Mouse (Mus musculus): ENCODE measurements around the gene Ube2e2. TPM values are rescaled to one million over a fixed set of nuclear protein-coding genes. Genes with fewer than 3 reads are reported as not detected.

Gene Ube2e2
- 56.2 and 65.7 TPM in 2 replicates for polyA plus RNA-seq (2016; fragmentation: Nextera tagmentation; extraction: Ambion mirVana)

DNA sequence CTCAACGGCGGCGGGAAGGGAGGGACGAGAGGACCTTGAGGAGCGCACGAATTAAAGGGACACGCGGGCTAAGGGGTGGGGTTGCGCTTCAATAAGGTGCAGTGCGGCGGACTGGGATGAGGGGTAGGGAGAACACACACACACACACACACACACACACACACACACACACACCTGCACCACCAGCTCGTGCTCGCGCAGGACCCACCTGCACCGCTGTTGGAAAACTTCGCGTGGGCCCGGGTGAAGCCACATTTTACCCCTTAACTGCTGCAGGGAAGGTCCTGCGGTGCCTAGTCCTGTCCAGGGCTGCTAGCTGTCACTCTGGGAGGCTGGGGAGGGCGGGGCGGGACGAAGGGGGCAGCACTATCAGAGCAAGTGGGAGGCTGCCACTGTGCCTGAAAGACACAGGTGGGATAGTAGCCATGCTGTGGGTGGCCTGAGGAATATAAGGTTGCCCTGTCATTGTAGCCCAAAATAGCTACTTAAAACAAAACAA is at the start of gene Ube2e2:
TSS of gene Ube2e2 (minus strand) at position 321 of the 499 bp plus-strand sequence.
- Histone ChIP-seq H3K4me2 (peak within 1 kb of the TSS; percentile 58), H3K4me1 (peaks cover 6% of the 10 kb centered on the region; the same call in 1 of the 2 replicates), H3K36me3 (replicated peaks) (no peaks in the 10 kb centered on the region), H3K9ac (peak within 1 kb of the TSS; percentile 75), H3K9me3 (no peaks in the 10 kb centered on the region), H3K27ac (peak within 1 kb of the TSS; percentile 70), H3K4me3 (replicated peaks) (peak within 1 kb of the TSS; percentile 65), H3K27me3 (no peaks in the 10 kb centered on the region)
- peak; percentile 77 for ATAC-seq (ENCODE audit: low FRiP score)
- WGBS = 4% methylated on average over 17 of the region's 22 CpGs

DNA sequence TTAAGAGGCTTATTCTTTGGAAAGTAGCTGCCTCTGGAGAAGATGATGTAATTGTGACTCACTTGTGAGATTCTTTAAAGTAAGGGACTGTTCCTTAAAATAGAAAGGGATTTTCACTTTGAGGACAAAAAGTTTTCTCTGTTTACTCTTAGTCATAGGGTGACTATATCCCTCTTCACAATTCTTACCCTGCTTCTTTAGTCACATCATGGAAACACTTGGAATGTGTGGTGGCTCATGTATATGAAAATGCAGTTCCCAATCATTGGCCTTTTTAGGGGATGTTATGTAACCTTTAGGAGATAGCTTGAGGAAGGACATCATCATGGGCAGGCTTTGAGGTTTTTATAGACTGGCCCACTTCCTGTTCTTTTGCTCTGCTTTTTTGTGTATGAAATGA is 46.0 kb upstream of the Ube2e2 start:
- Histone ChIP-seq H3K4me1 (no peaks in the 10 kb centered on the region), H3K27me3 (no peaks in the 10 kb centered on the region), H3K27ac (no peak overlapping the region), H3K4me2 (no peak overlapping the region), H3K9me3 (no peaks in the 10 kb centered on the region), H3K9ac (no peak overlapping the region), H3K4me3 (replicated peaks) (no peak overlapping the region), H3K36me3 (replicated peaks) (no peaks in the 10 kb centered on the region)
- ATAC-seq (ENCODE audit: low FRiP score) = no peak

DNA sequence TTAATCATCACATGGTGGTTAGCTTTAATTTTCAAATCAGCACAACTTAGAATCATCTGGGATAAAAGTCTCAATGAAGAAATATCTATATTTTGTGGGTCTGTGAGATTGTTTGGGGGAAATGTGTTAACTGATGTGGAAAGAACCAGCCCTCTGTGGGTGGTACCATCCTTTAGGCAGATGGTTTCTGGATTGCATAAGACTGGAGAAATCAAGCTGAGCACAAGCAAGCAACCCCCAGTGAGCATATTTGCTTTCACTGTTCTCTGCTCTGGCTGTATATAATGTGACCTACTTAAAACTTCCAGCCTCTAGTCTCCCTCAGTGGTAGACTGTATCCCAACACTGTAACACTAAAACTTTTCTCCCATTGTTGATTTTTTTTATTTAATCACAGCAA is 9.5 kb upstream of the Ube2e2 start:
- no peaks in the 10 kb centered on the region for H3K4me1 ChIP-seq
- no peak for ATAC-seq (ENCODE audit: low FRiP score)

DNA sequence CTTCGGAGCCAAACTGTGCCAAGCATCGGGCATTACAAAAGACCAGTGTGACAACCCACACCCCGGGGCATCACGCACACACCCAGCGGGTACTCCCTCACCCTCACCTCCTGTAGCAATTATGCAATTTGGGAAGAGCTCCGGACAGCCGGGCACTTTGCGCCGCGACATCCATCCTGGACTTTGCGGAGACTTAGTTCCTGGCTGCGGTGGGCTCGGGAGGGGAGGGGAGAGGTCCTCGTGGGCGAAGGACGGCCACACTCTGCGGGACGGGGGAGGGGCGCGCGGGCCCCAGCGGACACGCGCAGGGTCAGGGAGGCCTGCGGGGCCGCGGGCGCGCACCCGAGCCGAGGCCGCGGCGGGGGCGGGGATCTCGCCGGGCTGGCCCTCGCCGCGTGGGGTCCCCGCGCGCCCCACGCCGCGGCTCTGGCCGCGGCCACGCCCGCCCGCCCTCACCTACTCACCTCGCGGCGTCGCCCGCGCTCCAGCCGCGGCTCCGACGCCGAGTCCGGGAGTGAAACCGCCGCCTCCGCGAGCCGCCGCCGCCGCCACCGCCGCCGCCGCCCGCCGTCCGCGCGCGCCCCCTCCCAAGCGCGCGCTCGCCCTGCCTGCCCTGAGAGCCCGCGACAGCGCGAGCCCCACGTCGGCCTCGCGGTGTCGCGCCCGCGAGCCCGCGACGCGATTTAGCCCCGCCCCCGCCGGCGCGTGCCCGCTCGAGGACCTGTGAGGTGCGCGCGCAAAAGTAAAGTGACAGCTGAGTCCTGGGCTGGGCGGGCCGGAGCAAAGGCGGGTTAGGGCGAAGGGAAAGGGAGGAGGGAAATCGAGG is 733 bp downstream of the Ube2e2 start:
- H3K4me1 ChIP-seq = peaks cover 6% of the 10 kb centered on the region; the same call in 1 of the 2 replicates
- peak overlapping the region; percentile 70 for H3K27ac ChIP-seq
- H3K27me3 ChIP-seq = no peaks in the 10 kb centered on the region
- WGBS = under 1% methylated on average over 98 of the region's 116 CpGs
- H3K36me3 ChIP-seq (replicated peaks) = no peaks in the 10 kb centered on the region
- H3K4me3 ChIP-seq (replicated peaks) = peak overlapping the region; percentile 65
- no peaks in the 10 kb centered on the region for H3K9me3 ChIP-seq
- peak; percentile 93 for ATAC-seq (ENCODE audit: low FRiP score)
- H3K9ac ChIP-seq = peak overlapping the region; percentile 75
- peak overlapping the region; percentile 58 for H3K4me2 ChIP-seq

More for the DNA sequence above, 9.5 kb upstream of the Ube2e2 start:
- Histone ChIP-seq H3K27me3 (no peaks in the 10 kb centered on the region), H3K9ac (no peak overlapping the region), H3K4me2 (no peak overlapping the region), H3K4me3 (replicated peaks) (no peak overlapping the region), H3K27ac (no peak overlapping the region), H3K9me3 (no peaks in the 10 kb centered on the region), H3K36me3 (replicated peaks) (no peaks in the 10 kb centered on the region)

DNA sequence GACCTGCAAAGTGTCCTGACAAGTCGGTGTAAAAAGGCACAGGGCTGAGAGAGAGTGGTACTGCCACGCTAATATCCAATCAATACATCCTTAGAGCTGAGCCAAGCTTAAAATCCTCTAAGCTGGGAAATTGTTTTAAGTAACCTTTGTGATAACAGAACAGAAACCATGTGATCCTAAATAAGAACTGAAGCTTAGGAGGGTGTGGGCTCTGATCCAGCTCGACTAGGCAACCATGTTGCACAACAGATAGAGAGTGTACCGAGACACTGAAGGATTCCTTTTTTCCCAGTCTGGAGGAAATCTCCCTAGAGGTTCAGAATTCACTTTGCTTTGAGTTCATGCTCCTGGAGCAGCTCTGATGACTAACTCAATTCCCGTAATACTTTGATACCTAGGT is 4.5 kb downstream of the Ube2e2 start:
- no peaks in the 10 kb centered on the region for H3K9me3 ChIP-seq
- no peak overlapping the region for H3K4me2 ChIP-seq
- no peaks in the 10 kb centered on the region for H3K27me3 ChIP-seq
- H3K27ac ChIP-seq = no peak overlapping the region
- 86% methylated on average over 5 of the region's 5 CpGs for WGBS
- ATAC-seq (ENCODE audit: low FRiP score) = no peak
- H3K4me1 ChIP-seq = peaks cover 6% of the 10 kb centered on the region; the same call in 1 of the 2 replicates
- no peaks in the 10 kb centered on the region for H3K36me3 ChIP-seq (replicated peaks)
- H3K4me3 ChIP-seq (replicated peaks) = no peak overlapping the region
- no peak overlapping the region for H3K9ac ChIP-seq

DNA sequence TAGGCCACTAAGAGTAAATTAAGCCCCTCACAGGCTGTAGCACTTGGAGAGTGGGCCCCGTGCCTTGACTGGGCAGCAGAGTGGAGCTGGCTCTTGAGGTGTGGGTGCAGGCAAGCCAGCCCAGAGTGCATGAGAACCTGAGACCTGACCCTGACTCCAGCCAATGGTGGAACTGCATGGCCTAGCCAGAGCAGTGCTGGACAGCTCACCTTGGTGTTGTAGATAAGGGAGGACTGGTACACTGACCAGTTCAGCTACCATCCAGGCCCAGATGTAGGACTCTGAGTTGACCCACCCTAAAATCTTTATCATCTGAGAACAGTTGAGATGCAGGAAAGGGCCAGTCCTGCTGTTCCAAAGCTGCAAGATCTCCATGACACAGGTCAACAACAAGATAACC is 11.6 kb downstream of the Ube2e2 start:
- ATAC-seq (ENCODE audit: low FRiP score) = no peak
- Histone ChIP-seq H3K4me3 (replicated peaks) (no peak overlapping the region), H3K9me3 (no peaks in the 10 kb centered on the region), H3K4me1 (no peaks in the 10 kb centered on the region), H3K36me3 (replicated peaks) (no peaks in the 10 kb centered on the region), H3K27me3 (no peaks in the 10 kb centered on the region), H3K9ac (no peak overlapping the region), H3K4me2 (no peak overlapping the region), H3K27ac (no peak overlapping the region)
- 88% methylated on average over 1 of the region's 1 CpGs for WGBS

DNA sequence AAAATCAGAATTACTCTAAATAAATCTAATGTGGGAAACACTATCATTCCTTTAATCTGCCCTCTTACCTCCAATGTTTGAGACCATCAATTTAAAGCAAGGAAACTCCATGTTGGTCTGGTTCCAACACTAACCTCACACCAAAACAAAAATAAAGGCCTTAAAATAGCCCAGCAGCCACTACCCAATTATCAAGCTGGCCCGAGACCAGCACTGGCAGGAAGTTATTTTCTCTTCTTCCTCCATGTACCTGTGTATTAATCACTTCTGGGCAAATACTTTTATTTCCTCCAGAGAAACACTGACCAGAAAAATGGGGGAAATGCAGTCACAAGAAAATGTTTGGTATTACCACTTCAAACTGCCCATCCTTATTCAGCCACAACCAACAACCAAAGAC is 23.4 kb downstream of the Ube2e2 start:
- no peak overlapping the region for H3K9ac ChIP-seq
- no peaks in the 10 kb centered on the region for H3K27me3 ChIP-seq
- no peaks in the 10 kb centered on the region for H3K9me3 ChIP-seq
- 94% methylated on average over 1 of the region's 1 CpGs for WGBS
- H3K27ac ChIP-seq = no peak overlapping the region
- ATAC-seq (ENCODE audit: low FRiP score) = no peak
- H3K36me3 ChIP-seq (replicated peaks) = no peaks in the 10 kb centered on the region
- no peak overlapping the region for H3K4me2 ChIP-seq
- no peak overlapping the region for H3K4me3 ChIP-seq (replicated peaks)
- H3K4me1 ChIP-seq = no peaks in the 10 kb centered on the region

DNA sequence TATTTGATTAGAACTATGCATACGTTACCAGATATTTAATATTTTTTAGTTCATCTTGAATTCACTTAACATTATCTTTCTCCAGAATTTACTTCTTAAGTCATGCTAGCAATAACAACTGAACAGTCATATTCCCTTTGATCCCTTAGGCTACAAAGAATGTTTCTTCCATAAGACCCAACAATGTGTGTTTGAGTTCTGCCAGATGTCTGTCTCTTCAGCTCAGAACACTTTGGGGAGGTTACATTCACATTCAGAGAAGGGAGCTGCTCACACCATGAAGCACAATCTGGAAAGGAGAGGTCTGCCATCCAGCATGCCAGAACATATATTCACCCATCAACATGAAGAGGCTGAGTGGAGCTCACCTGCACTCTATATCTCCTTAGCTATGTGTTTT is 65.4 kb downstream of the Ube2e2 start:
- H3K4me1 ChIP-seq = no peaks in the 10 kb centered on the region
- H3K27me3 ChIP-seq = no peaks in the 10 kb centered on the region
- H3K27ac ChIP-seq = no peak overlapping the region
- WGBS = 98% methylated on average over 1 of the region's 1 CpGs
- no peak for ATAC-seq (ENCODE audit: low FRiP score)
- H3K9ac ChIP-seq = no peak overlapping the region
- no peak overlapping the region for H3K4me2 ChIP-seq
- H3K36me3 ChIP-seq (replicated peaks) = no peaks in the 10 kb centered on the region
- no peak overlapping the region for H3K4me3 ChIP-seq (replicated peaks)
- no peaks in the 10 kb centered on the region for H3K9me3 ChIP-seq

DNA sequence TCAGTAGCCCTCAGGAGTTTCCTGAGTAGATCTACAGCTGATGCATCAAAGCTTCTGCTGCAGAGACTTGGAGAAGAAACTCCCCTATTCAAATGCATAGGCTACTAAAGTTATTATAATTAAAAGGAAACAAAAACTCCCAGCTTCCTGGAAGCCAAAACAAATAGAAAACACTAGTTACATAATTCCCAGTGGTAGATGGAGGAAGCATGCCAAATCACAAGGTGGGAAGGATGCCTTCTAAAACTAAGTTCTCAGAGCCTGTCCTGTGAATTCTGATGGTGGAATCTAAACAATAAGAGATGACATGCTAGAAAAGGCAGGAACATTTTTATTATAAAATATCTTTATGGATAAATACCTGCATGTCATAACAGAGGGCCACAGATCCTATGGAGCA is 67.3 kb downstream of the Ube2e2 start:
- Histone ChIP-seq H3K27ac (no peak overlapping the region), H3K9me3 (no peaks in the 10 kb centered on the region), H3K9ac (no peak overlapping the region), H3K4me3 (replicated peaks) (no peak overlapping the region), H3K27me3 (no peaks in the 10 kb centered on the region), H3K36me3 (replicated peaks) (no peaks in the 10 kb centered on the region), H3K4me2 (no peak overlapping the region), H3K4me1 (no peaks in the 10 kb centered on the region)
- ATAC-seq (ENCODE audit: low FRiP score) = no peak

DNA sequence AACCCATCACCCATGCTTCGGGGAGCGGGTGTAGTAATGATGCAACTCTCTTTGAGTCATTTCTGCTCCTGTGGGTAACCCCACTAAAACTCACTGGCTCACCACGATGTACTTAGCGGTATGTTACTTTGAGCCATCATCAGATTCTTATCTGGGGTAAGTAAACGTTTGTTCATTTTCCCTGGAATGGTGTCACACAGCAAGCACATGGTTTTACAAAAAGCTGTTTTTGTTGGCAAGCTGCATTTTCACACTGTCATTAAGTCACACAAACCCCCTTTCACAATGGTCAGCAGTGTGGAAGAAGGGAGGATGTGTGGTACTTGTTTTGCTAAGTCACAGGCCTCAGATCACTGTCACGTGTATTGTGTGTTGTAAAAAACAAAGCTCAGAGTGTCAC is 73.4 kb downstream of the Ube2e2 start:
- Histone ChIP-seq H3K9ac (no peak overlapping the region), H3K4me3 (replicated peaks) (no peak overlapping the region), H3K9me3 (no peaks in the 10 kb centered on the region), H3K27me3 (no peaks in the 10 kb centered on the region), H3K36me3 (replicated peaks) (no peaks in the 10 kb centered on the region), H3K4me1 (no peaks in the 10 kb centered on the region), H3K27ac (no peak overlapping the region), H3K4me2 (no peak overlapping the region)
- 78% methylated on average over 6 of the region's 6 CpGs for WGBS
- no peak for ATAC-seq (ENCODE audit: low FRiP score)

DNA sequence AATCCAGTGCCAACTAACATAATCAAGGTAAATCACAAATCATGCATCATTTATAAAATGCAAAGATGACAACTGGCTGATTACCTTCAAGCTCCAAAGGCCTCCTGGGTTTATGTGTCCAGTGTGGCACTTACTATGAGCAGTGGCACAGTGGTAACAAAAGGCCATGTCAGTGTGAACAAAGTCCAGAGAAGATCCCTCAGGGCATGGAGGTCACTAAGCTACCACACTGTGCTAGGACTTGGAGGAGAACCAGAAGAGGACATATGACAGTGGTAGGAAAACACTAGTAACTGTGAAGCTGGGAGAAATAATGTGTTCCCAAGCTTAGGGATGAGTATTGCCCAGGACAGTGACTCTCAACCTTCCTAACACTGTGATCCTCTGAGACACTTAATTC is 97.2 kb downstream of the Ube2e2 start:
- Histone ChIP-seq H3K4me3 (replicated peaks) (no peak overlapping the region), H3K27ac (no peak overlapping the region), H3K36me3 (replicated peaks) (no peaks in the 10 kb centered on the region), H3K9me3 (no peaks in the 10 kb centered on the region), H3K4me2 (no peak overlapping the region), H3K27me3 (no peaks in the 10 kb centered on the region), H3K4me1 (no peaks in the 10 kb centered on the region), H3K9ac (no peak overlapping the region)
- ATAC-seq (ENCODE audit: low FRiP score) = no peak

DNA sequence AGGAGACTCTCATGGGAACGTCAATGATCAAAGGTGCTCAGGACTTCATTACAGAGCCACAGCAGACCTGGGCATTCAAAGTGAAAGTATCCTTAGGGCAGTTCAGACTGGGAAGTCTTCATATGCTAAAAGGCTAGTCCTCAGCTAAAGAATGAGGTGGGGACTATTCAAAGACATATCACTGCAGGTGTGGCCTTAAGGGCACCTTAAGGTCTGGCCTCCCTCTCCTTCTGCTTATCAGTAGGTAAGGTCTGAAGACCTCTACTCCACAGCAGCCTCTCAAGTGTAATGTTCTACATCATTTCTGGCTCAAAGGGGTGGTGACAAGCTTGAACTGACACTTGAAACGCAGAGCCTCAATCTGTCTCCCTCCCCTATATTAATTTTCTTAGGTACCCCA is 98.3 kb downstream of the Ube2e2 start:
- Histone ChIP-seq H3K36me3 (replicated peaks) (no peaks in the 10 kb centered on the region), H3K27me3 (no peaks in the 10 kb centered on the region), H3K4me2 (no peak overlapping the region), H3K9me3 (no peaks in the 10 kb centered on the region), H3K9ac (no peak overlapping the region), H3K4me3 (replicated peaks) (no peak overlapping the region), H3K4me1 (no peaks in the 10 kb centered on the region), H3K27ac (no peak overlapping the region)
- 71% methylated on average over 2 of the region's 2 CpGs for WGBS
- ATAC-seq (ENCODE audit: low FRiP score) = no peak

DNA sequence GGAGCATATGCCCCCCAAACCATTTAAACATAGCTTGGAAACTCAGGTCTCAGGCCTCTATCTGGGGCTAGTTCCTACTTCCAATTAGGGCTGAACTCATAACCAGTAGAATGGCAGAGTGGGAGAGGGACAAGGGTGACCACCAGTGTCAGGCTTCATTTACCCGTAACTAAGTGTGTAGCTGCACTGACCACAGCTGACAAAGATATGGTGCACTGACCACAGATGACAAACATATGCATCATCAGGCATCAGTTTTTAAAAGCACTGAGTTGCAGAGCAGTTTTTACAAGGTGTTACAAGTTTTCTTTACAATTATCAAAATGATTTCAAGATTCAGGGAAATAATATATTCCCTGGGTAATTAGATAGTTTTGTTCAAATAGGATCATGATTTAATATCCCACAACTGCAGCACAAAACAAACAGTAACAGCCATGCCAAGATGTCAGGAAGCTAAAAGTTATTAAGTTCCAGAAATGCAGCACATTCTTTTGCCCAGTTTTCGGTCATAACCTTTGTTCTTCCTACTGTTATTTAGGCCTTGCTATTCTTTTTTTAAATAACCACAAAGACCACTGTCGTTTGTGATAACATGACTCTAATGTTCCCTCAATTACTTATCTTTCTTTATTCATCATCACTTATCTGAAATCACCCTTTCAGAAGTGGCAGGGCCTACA is 114.9 kb downstream of the Ube2e2 start:
- Histone ChIP-seq H3K27ac (no peak overlapping the region), H3K4me2 (no peak overlapping the region), H3K9me3 (no peaks in the 10 kb centered on the region), H3K4me1 (no peaks in the 10 kb centered on the region), H3K9ac (no peak overlapping the region), H3K27me3 (no peaks in the 10 kb centered on the region), H3K4me3 (replicated peaks) (no peak overlapping the region), H3K36me3 (replicated peaks) (no peaks in the 10 kb centered on the region)
- 84% methylated on average over 3 of the region's 3 CpGs for WGBS
- no peak for ATAC-seq (ENCODE audit: low FRiP score)

Data from forebrain, embryonic 12.5 days (tissue).